Mouse (Mus musculus): ENCODE results near the gene 2010106E10Rik.

2010106E10Rik gene

DNA sequence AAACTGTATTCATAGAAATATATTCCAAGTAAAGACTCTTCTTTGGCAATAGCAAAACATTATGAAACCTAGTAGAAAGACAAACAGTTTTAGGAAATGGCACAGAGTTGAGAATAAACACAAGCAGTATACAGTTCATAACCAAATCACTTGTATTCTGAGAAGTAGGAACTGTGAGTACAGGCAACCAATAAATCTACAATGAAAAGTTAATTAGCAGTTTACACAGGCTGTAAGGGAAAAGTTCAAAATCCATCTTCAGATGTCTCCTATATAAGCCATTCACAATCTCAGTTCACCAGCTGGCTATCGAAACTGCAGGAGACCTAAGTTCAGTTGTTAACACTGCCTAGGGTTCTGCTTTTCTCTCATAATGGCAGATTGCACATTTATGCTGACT is at the start of gene 2010106E10Rik:
Gene 2010106E10Rik, plus strand, starts transcription at position 301 of the 400 bp plus-strand sequence.
- no peak for DNase-seq (ENCODE audit: low read depth, low spot score)

DNA sequence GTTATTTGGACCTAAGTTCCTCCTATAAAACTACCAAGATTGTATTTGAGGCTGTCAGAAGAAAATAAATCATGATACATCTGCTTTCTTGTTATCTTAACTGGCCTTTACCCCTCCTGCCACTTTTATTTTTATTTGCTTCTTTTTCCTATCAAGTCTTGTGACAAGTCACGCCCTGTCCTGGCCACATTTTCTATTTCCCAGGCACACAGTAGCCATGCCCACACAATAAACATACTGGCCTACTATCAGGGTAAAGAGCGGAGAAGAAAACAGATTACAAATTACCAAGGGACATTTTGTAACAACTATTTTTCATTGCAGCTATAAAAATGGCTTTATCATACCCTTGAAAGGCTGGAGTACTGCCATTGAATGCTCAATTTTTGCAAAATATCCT is 10.6 kb downstream of the 2010106E10Rik start:
- no peak for DNase-seq (ENCODE audit: low read depth, low spot score)

- peak; percentile 41 for DNase-seq (ENCODE audit: low read depth, low spot score)
These were observed 29.7 kb downstream of the 2010106E10Rik start for GRCm38 (mm10) chrX:112524755-112525154.

- no peak for DNase-seq (ENCODE audit: low read depth, low spot score)
These were observed 48.0 kb downstream of the 2010106E10Rik start for GRCm38 (mm10) chrX:112543115-112543514.

DNA sequence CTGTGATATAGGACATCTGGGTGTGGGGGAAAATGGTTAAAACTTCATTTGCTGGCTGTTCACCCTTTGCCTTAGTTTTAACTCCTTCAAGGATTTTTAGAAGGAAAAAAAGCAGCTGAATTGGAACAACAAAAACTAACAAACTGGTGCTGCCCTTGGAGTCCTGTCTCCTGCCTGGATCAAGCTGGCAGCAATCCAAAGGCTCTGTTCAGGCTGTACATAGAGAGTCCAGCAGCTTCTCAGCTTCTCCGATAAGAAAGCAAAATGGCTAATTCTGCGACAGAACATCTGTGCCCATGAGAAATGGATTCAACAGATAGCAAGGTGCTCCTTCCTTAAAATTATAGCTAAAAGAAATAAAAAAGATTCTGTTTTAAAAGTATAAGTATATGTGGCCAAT is 72.6 kb downstream of the 2010106E10Rik start:
- DNase-seq (ENCODE audit: low read depth, low spot score) = peak; percentile 1

DNA sequence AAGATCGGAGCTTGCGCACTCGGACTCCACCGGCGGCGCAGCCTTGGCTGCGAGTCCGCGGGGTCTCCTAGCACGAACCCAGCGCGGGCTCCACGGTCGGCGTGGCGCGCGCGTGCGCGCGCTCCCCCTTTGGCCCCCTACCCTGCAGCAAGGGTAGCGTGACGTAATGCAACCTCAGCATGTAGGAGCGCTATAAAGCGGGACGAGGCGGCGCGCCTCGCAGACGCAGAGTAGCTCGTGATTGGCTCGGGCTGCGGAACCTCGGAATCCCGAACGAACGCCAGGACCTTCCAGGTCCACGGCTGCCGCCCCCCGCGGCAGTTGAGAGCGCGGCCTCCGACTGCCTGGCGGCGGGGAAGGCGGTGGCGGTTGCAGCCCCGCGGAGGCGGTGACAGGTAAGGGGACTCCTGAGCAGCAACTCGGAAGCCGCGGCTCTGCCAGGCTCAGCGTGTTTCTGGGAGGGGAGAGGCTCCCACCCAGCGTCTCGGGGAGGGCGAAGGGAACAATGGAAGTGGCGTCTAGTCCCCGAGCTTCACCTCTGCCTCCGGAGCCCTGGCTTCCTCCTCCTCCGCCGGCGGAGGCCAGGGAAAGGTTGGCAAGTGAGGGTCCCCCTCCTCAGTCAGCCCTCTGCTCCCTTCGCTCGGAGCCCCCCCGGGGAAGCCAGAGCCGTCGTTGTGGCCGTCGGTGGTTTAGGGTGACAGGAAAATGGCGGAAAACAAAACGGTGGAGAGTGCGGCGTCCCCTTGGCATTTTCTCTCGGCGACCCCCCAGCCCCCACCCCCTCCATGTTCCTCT is 105.6 kb downstream of the 2010106E10Rik start, which contains the start of gene Zfp711:
Gene Zfp711, plus strand, starts transcription at position 16 of the 795 bp plus-strand sequence.
- peak; percentile 90 for DNase-seq (ENCODE audit: low read depth, low spot score)

DNA sequence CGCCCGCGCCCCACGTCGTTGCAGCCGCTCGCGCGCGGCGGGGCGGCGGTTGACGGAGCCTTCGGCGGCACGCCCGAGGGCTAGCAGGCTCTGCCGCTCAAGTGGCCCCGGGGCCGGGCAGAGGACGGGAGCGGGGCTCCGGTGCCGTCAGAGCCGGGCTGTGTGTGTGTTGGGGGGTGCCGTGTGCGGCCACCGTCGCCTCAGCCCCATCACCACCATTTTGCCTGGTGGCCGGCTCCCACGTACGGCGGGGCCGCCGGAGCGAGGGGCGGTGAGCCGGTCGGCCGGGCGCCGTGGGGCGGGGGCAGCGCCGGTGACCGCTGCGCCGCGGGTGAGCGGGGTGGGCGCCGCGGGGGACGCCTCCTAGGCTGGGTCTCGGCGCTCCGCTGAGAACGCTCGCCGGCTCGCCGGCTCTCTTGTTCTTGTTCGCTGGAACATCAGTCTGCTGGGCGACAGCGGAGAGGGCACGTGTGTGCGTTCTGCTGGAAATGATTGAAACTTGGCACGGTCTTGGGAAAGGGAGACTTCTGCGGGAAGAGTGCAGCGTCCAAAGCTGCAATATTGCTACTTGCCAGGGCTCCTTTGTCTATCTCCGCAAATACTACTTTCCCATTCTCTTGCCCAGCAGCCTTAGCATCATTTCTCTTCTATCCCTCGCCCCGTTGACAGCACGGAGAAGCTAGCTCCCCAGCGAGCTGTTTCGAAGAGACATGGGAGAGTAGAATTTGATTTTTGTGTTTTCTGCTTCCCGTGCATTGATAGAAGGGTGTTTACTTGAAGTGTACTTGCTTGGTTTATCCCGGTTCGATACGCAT is 106.4 kb downstream of the 2010106E10Rik start:
- DNase-seq (ENCODE audit: low read depth, low spot score) = peak; percentile 58

Data from brain, adult 2 months (tissue).